Mouse (Mus musculus) bone marrow, adult 2 months (tissue): Measurements from ENCODE around the gene Glt6d1. TPM values are rescaled to one million over a fixed set of nuclear protein-coding genes. Genes with fewer than 3 reads are reported as not detected.

Source experiments
- H3K27ac ChIP-seq: fragments of 200-500 bp; 2 replicates; pipeline ENCODE4 v1.5.1; 2012; ENCODE audit warnings: low read depth, mild to moderate bottlenecking, control low read depth, inconsistent platforms, low read length; ENCODE audit not compliant: control insufficient read depth, poor library complexity, insufficient read depth
- H3K4me1 ChIP-seq: fragments of 200-500 bp; 2 replicates; pipeline ENCODE4 v1.6.1; 2011; ENCODE audit warnings: low read length; ENCODE audit not compliant: control insufficient read depth, insufficient read depth
- H3K4me3 ChIP-seq: fragments of 200-500 bp; replicated peaks from 2 replicates; pipeline ENCODE3; 2011; ENCODE audit warnings: mild to moderate bottlenecking, low read depth, low read length, control low read depth; ENCODE audit not compliant: control insufficient read depth
- CTCF ChIP-seq: fragments of 200-500 bp; IDR thresholded peaks from 2 replicates; pipeline ENCODE4 v1.5.1; 2011; ENCODE audit warnings: low read length, control low read depth; ENCODE audit not compliant: control insufficient read depth, insufficient read depth
- POLR2A ChIP-seq: fragments of 200-500 bp; IDR thresholded peaks from 2 replicates; pipeline ENCODE4 v1.6.1; 2011; ENCODE audit warnings: low read depth, mild to moderate bottlenecking, control low read depth, low read length, borderline replicate concordance; ENCODE audit not compliant: control insufficient read depth
- WGBS: fragments of 180-500 bp; shearing (Covaris S2); methylation state at CpG from one replicate; pipeline ENCODE4 v1.1.7; 2018; 5-methylcytosine and 5-hydroxymethylcytosine counted together
- polyA plus RNA-seq: library from polyadenylated mRNA; stranded (reverse); fragments of >200 nt; gene quantifications from 2 replicates; pipeline ENCODE4 v1.2.4, GENCODE M21; 2011; ENCODE audit warnings: low replicate concordance; ENCODE audit not compliant: missing spikeins, insufficient read depth, insufficient read length

The Glt6d1 gene
- polyA plus RNA-seq, 1 experiment: not detected

DNA sequence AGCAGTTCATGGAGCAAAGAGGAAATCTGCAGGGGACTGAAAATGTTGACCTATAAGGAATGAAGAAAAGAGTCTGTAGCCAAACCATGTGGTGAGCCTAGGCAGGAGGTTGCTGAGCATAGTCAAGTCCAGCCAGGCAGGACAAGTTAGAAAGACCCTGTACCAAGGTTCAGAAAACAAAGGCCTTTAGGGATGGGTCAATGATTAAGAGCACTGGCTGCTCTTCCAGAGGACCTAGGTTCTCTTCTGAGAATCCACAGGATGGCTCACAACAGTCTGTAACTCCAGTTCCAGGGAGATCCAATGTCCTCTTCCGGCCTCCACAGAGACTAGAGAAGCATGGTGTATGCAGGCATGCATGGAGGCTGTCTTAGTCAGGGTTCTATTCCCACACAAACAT, 61.4 kb downstream of the Glt6d1 start:
- H3K27ac ChIP-seq: no peak overlapping the region
- H3K4me3 ChIP-seq: no peak overlapping the region
- TF ChIP-seq CTCF (no peak), POLR2A (no peak)
- H3K4me1 ChIP-seq: no peaks in the 10 kb centered on the region
- WGBS: 81% methylated on average over 1 of the region's 1 CpGs

Other genes starting within 250 kb of the Glt6d1 start
- gene Mamdc4, start 241.0 kb downstream of the Glt6d1 start, polyA plus RNA-seq: 1.1 and 9.7 TPM in 2 replicates
- 12.3 and 16.4 TPM in 2 replicates for gene Phpt1, start 240.6 kb downstream of the Glt6d1 start, polyA plus RNA-seq
- 0.34 and 0.92 TPM in 2 replicates for gene Ajm1, start 234.1 kb downstream of the Glt6d1 start, polyA plus RNA-seq
- gene Rabl6, start 207.3 kb downstream of the Glt6d1 start, polyA plus RNA-seq: 33.4 and 38.2 TPM in 2 replicates
- gene Ccdc183, start 198.2 kb downstream of the Glt6d1 start, polyA plus RNA-seq: not detected in 2 replicates
- gene Tmem141, start 193.8 kb downstream of the Glt6d1 start, polyA plus RNA-seq: 17.3 and 20.9 TPM in 2 replicates
- 14.7 and 28.0 TPM in 2 replicates for gene Fcna, start 187.8 kb downstream of the Glt6d1 start, polyA plus RNA-seq
- not detected in 2 replicates for gene Lcn8, start 162.7 kb downstream of the Glt6d1 start, polyA plus RNA-seq
- gene Lcn5, start 157.9 kb downstream of the Glt6d1 start, polyA plus RNA-seq: not detected in 2 replicates
- gene Lcn6, start 139.1 kb downstream of the Glt6d1 start, polyA plus RNA-seq: not detected in 2 replicates
- gene Lcn10, start 133.1 kb downstream of the Glt6d1 start, polyA plus RNA-seq: not detected in 2 replicates
- gene Obp2a, start 115.8 kb downstream of the Glt6d1 start, polyA plus RNA-seq: not detected in 2 replicates
- 4.1 and 6.7 TPM in 2 replicates for gene Bmyc, start 109.1 kb downstream of the Glt6d1 start, polyA plus RNA-seq
- not detected in 2 replicates for gene Obp2b, start 78.8 kb downstream of the Glt6d1 start, polyA plus RNA-seq
- not detected in 2 replicates for gene Lcn3, start 50.3 kb downstream of the Glt6d1 start, polyA plus RNA-seq
- not detected in 2 replicates for gene Lcn11, start 38.8 kb downstream of the Glt6d1 start, polyA plus RNA-seq
- not detected in 2 replicates for gene Gm13539, start 33.6 kb downstream of the Glt6d1 start, polyA plus RNA-seq
- gene Lcn9, start 7.3 kb upstream of the Glt6d1 start, polyA plus RNA-seq: not detected in 2 replicates
- gene Sohlh1, start 31.4 kb upstream of the Glt6d1 start, polyA plus RNA-seq: not detected in 2 replicates
- gene Kcnt1, start 47.9 kb upstream of the Glt6d1 start, polyA plus RNA-seq: 1.8 and 4.8 TPM in 2 replicates
- gene Camsap1, start 167.4 kb upstream of the Glt6d1 start, polyA plus RNA-seq: 13.0 and 18.9 TPM in 2 replicates
- gene Ubac1, start 205.9 kb upstream of the Glt6d1 start, polyA plus RNA-seq: 452 and 465 TPM in 2 replicates